Mouse (Mus musculus) heart, postnatal 36 days (tissue): ENCODE measurements around the gene Tbc1d8. TPM values are rescaled to one million over a fixed set of nuclear protein-coding genes. Genes with fewer than 3 reads are reported as not detected.
A peak's percentile ranks its signal among the peaks of the same experiment; 100 is the strongest.

Experiments used
- DNase-seq, 2 experiments: peaks; one replicate each; pipeline ENCODE4 v3.0.0; 2021 to 2022
- intact Hi-C: fragments of 180-260 bp; cut with DNase I; formaldehyde crosslinking; loops from one replicate; pipeline ENCODE4 v1.15.1; 2025
- total RNA-seq, 2 experiments: library from RNA; stranded (reverse); gene quantifications; 2 replicates each; pipeline ENCODE4 v1.2.3; 2021

Tbc1d8 gene
- total RNA-seq, 2 experiments from 2014 or later, result 5.5 to 6.5 TPM

GRCm38 (mm10) chr1:39450069-39450728 is 28.4 kb downstream of the Tbc1d8 start:
- intact Hi-C loops, result no loop called here
- DNase-seq, result no peak

- intact Hi-C loops, result no loop called here
- DNase-seq, result peak; percentile 20 to 24
Measured at GRCm38 (mm10) chr1:39449251-39449790, 29.2 kb downstream of the Tbc1d8 start.

DNA sequence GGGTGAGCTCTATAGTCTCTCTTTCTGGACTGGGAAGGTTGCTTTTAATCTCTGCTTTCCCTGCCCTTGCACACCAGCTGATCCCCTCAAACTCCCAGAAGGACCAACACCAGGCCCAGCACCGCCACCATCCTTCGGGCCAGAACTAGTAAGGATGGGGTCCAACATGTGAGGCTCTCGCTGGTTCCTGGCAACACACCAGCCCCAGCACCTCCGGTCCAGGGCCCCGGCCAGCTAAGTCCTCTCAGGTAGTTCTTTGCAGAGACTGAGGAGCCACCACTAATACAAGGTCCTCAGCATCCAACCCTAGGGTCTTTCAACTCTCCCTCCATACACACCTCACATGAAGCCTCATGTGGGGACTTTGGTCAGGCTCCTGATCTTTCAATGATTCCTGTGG is 29.7 kb downstream of the Tbc1d8 start:
- intact Hi-C loops, result no loop called here
- DNase-seq, result no peak

GRCm38 (mm10) chr1:39448238-39448637 is 30.3 kb downstream of the Tbc1d8 start:
- intact Hi-C loops, result no loop called here
- DNase-seq, result no peak

DNA sequence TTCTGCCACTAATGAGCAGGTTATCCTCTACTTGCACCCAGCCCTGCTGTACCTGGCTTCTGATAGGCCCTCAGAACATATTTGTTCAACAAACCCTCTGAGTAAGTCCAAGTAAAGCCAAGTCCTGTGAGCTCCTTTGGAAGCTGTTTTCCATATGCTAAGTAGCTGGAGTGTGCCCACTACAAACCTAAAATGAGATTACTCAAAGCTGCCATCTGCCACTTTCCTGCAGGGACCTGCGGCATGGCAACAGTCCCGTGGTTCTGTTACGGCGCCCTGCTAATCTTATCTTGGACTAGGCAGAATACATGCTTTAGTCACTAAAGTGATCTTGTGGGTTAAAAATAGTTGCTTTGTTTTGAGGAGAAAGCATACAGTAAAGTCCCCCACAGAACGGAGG is 32.4 kb downstream of the Tbc1d8 start:
- no peak for DNase-seq
- intact Hi-C loops, result no loop called here

- no peak for DNase-seq
- intact Hi-C loops, result no loop called here
Measured at GRCm38 (mm10) chr1:39445303-39446050, 33.1 kb downstream of the Tbc1d8 start.

GRCm38 (mm10) chr1:39443764-39444163 is 34.8 kb downstream of the Tbc1d8 start:
- no peak for DNase-seq
- intact Hi-C loops, result no loop called here

DNA sequence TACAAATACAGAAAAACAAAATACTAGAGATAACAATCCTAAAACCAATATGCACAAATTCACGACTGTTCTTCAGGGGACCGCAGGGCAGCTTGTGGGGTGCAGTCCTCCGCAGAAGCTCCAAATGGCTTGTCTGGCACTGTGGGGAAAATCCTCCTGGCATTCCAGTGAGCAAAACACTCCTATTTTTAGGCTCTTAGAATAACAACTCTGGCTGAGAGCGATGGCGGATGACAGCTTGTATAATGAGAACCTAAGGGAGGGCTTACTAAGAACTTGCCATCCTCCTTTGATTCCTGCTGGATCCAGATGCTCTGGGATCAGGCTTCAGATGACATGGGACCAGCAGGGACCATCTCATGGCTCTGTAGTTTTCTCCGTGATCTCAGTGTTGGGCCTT is 36.9 kb downstream of the Tbc1d8 start:
- intact Hi-C loops, result no loop called here
- peak in 1 of 2 experiments; percentile 18 for DNase-seq

DNA sequence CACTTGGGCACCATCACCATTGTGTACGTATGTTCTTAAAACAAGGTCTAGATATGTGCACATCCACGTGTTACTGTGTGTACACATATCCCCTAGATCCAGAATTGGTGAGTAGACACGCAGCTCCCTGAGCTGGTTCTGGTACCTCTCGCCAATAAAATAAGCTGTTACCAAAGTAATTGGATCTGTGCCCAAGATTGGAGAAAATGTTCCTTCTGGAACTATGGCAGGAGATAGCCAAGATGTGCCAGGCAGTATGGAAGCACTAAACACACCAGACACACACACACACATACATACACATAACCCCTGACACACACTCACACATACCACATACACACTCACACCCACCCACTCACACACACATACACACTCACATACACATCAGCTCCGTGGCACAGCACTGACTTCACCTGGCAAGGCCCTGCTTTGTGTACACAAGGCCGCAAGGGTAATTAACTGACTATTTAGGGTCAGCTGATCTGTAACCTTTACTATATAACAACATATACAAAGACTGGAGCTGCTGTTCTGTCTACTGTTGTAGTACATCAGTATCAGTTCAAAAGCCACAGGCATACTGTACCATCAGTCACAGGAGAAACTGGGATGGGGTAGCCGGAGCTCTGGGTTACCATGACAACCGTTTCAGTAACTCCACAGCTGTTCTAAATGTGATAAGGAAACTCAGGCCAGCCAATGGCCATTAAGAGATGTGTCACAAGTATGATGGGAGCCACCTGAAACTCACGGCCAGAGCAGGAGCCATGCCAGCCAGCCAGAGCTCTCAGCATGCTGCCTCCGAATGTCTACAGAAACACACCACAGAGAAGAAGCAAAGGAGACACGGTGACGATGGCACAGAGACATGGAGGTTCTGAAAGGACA is 38.6 kb downstream of the Tbc1d8 start:
- no peak for DNase-seq
- intact Hi-C loops, result no loop called here

DNA sequence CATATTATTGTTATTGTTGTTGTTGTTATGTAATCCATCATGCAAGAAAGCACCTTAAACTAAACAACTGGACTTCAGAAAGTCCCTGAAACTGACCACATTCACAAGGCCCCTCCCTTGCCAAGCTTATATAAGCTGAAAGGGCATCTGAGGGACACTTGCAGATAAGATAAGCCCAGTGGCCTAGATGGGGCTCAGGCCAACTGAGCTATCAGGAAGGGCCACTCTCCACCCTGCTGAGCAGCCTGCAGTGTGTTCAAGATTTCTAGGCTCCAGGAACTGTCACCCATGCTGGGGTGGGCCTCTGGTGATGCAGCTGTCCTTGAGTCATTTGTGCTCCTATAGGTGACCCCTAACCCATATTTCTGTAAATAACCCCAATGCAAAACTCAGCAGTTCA is 39.9 kb downstream of the Tbc1d8 start:
- DNase-seq, result no peak
- intact Hi-C loops, result no loop called here

- DNase-seq, result no peak
- intact Hi-C loops, result no loop called here
Measured at GRCm38 (mm10) chr1:39434264-39434663, 44.3 kb downstream of the Tbc1d8 start.

GRCm38 (mm10) chr1:39430020-39430419 is 48.5 kb downstream of the Tbc1d8 start:
- intact Hi-C loops, result no loop called here
- no peak for DNase-seq

GRCm38 (mm10) chr1:39429015-39429414 is 49.5 kb downstream of the Tbc1d8 start:
- intact Hi-C loops, result no loop called here
- no peak for DNase-seq

DNA sequence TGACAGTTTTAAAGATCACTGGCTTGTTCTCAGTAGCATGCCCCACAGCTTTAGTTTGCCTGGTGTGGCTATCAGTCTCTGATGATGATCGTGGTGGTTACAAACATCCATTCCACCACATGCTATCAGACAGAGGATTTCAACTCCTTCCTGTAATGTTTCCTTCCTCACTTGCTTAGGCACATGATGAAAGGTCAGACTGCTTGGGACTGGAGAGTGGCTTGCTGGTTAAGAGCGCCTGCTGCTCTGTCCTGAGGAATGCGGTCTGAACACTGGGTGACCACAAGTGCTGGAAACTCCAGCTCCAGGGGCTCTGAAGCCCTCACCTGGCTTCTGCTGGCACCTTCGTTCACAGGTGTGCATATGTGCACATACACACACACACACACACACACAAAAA is 50.3 kb downstream of the Tbc1d8 start:
- intact Hi-C loops, result no loop called here
- no peak for DNase-seq

DNA sequence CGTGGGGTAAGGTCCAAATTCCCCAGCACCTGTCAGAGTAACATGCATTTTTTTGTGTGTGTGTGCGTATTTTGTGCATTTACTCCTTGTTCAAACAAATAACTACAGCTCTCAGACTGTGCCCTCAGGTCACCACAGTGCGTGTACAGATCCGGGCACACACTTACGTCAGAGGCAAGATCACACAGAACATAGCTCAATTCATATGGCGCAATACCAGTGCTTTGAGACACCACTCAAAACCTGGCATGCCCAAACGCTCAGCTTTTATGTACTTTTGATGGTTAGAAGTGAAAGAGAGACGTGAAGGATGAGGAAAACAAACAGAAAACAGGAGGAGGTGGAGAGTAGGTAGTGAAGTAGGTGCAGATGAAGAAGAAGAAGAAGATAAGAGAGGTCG is 53.1 kb downstream of the Tbc1d8 start:
- intact Hi-C loops, result no loop called here
- DNase-seq, result no peak

DNA sequence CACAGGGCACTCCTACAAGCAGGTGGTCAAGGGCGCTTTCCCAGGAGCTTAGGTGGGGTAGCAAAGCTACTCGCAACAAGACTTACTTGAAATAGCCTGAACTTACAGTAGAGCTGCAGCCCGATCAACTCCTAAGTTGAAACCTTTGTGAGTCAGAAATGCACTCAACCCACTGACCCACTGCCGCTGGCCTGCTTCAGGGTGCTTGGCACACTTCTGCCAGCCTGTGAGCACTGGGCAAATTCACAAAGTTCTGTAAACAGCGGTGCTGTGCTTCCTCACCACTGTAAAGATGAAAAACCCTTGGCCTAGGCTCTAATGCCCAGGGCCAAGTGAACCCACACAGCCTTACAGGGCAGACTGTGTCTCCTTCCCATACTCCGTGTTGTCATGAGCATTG is 57.6 kb downstream of the Tbc1d8 start:
- intact Hi-C loops, result no loop called here
- DNase-seq, result no peak

DNA sequence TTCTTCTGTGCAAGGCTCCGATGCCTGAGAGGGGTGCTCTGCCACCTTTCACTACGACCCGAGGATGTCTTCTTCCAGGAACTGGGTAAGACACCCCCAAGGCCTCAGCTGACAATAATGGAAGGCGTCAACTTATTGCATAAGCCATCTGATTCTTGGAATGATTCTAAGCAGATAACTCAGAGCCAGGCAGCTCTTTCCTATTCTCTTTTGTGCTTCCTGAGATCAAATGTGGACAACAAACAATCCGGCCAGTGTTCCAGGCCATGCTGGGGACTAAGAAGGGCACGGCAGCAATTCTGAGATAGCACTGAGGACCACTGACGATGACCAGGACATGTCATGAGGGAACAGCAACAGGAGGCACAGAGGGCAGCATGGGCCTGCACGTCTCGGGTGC is 59.7 kb downstream of the Tbc1d8 start:
- intact Hi-C loops, result no loop called here

GRCm38 (mm10) chr1:39417817-39418216 is 60.7 kb downstream of the Tbc1d8 start:
- peak; percentile 39 to 50 for DNase-seq
- intact Hi-C loops, result no loop called here

More for the DNA sequence above, 59.7 kb downstream of the Tbc1d8 start:
- DNase-seq, result no peak

GRCm38 (mm10) chr1:39410085-39410821 is 68.3 kb downstream of the Tbc1d8 start:
- intact Hi-C loops, result no loop called here
- no peak for DNase-seq

DNA sequence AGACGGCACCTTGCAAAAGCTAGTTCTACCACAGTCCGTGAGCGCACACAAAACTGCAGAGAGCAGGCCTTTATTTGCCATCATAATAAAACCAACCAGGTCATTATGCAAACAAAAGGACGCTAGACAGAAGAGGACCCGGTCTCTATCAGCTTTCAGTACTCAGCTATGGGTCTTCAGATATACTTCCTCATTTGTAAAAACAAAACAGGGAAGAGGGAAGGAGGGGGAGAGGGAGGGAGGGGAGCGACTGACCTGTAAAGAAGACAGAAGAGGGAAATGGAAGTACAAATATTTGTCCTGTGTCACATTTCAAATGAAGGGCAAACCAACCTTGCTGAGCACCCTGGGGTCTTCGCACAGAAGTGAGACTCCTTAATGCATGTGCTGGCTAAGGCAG is 69.9 kb downstream of the Tbc1d8 start:
- DNase-seq, result no peak

More for the DNA sequence above, 69.9 kb downstream of the Tbc1d8 start:
- intact Hi-C loops, result loop anchor here (5.0 kb wide), 1 partner anchor 94 kb away; no protein-coding TSS in a partner anchor
